Mouse (Mus musculus): ENCODE measurements around the gene Ctnna3. TPM values are rescaled to one million over a fixed set of nuclear protein-coding genes. Genes with fewer than 3 reads are reported as not detected.

The Ctnna3 gene
- total and polyA plus RNA-seq, 2 experiments from 2014 or later, result 0.51 to 0.52 TPM

DNA sequence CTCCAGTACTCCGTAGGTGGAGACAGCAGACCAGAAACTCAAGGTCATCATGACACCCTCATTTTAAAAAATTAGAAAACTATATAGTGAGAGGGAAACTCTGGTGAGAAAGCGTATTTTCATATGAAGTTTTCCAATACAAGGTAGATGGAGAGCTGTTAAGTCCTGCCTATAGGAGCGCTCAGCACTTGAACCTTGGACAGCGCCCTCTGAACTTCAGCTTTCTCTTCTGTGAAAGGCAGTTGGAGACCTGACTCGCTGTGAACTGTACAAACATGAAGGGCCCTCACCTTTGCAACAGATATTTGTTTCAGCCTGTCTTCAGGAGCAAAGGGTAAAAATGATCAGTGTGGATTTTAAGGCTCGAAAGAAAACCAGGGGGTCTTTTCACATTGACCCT lies 571.6 kb downstream of the Ctnna3 start:
- ATAC-seq, result no peak
- Histone ChIP-seq H3K36me3 (ENCODE audit: insufficient read depth) (no peaks in the 10 kb centered on the region), H3K9me3 (ENCODE audit: low read length) (no peaks in the 10 kb centered on the region), H3K27ac (ENCODE audit: low read depth, low read length) (no peak overlapping the region), H3K4me3 (ENCODE audit: low read depth, low read length) (no peak overlapping the region), H3K27me3 (ENCODE audit: insufficient read depth, low read length) (no peaks in the 10 kb centered on the region), H3K4me1 (ENCODE audit: insufficient read depth) (no peaks in the 10 kb centered on the region), H3K4me2 (ENCODE audit: low read depth) (no peak overlapping the region), H3K9ac (no peak overlapping the region)
- TF ChIP-seq CTCF (IDR thresholded peaks at IDR 0.05; ENCODE audit: low read depth), result no peak
- no peak for DNase-seq
- WGBS, result 81% methylated on average over 6 of the region's 6 CpGs

DNA sequence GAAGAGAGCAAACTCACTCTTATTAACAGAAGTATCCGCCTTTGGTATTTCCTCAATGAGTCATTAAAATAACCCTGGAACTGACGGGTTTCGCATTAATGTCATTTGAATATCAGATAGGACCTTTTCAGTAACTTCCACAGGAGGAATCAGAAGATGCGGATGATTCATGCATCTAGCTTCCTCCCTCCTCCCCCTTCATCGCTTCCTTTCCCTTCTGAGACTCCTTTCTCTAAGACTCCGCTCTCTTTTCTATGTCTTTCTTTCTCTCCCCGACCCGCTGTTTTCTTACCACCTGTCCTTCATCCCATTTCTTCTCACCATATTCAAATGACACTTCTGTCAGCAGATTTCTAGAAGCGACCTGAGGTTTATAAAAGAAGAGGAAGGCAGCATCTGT lies 572.1 kb downstream of the Ctnna3 start:
- TF ChIP-seq CTCF (IDR thresholded peaks at IDR 0.05; ENCODE audit: low read depth), result no peak
- DNase-seq (no peak), ATAC-seq (no peak)
- H3K27ac ChIP-seq (ENCODE audit: low read depth, low read length), result no peak overlapping the region
- H3K4me2 ChIP-seq (ENCODE audit: low read depth), result no peak overlapping the region
- no peak overlapping the region for H3K4me3 ChIP-seq (ENCODE audit: low read depth, low read length)
- no peaks in the 10 kb centered on the region for H3K4me1 ChIP-seq (ENCODE audit: insufficient read depth)
- no peak overlapping the region for H3K9ac ChIP-seq
- no peaks in the 10 kb centered on the region for H3K27me3 ChIP-seq (ENCODE audit: insufficient read depth, low read length)
- no peaks in the 10 kb centered on the region for H3K36me3 ChIP-seq (ENCODE audit: insufficient read depth)
- WGBS, result 68% methylated on average over 9 of the region's 9 CpGs
- no peaks in the 10 kb centered on the region for H3K9me3 ChIP-seq (ENCODE audit: low read length)

DNA sequence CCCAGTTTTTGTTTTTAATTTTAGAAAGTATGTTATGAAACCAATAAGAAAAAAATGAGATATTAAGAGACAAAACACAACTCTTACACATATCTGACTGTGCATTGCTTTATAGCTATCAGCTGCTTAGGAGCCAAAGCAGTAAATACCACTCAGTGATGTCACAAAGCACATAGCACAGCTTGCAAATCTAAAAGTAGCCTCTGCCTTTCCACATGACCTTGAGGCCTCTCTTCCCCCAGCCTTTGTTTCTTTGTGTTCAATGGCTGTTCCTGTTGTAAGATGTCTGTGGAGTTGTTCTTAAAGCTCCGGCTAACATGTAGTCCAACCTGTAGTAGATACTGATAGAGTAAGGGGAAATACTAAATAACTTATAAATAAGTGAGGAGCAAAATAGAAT lies 590.4 kb downstream of the Ctnna3 start:
- ATAC-seq, result no peak
- Histone ChIP-seq H3K27ac (ENCODE audit: low read depth, low read length) (no peak overlapping the region), H3K9me3 (ENCODE audit: low read length) (no peaks in the 10 kb centered on the region), H3K27me3 (ENCODE audit: insufficient read depth, low read length) (no peaks in the 10 kb centered on the region), H3K4me1 (ENCODE audit: insufficient read depth) (no peaks in the 10 kb centered on the region), H3K4me2 (ENCODE audit: low read depth) (no peak overlapping the region), H3K36me3 (ENCODE audit: insufficient read depth) (no peaks in the 10 kb centered on the region), H3K9ac (no peak overlapping the region), H3K4me3 (ENCODE audit: low read depth, low read length) (no peak overlapping the region)
- no peak for DNase-seq
- no peak for TF ChIP-seq CTCF (IDR thresholded peaks at IDR 0.05; ENCODE audit: low read depth)
- WGBS, result 74% methylated on average over 1 of the region's 1 CpGs

DNA sequence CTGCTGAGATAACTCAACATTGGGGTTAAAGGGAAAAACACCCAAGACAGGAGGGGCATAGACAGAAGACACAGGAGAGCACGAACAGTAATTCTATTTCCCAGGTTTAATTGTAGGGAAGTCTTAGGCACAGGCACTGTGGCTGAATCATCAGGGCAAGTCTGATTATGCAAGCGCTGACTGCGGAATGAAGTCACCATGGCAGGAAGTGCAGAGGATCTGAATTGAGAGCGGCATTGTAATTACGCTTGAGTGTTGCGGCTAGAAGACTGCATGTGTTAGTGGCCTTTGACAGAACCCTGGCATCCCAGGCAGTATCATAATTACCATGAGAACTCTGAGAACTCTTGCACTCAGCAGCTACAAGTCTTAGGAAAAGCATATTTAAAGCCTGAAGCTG lies 593.4 kb downstream of the Ctnna3 start:
- no peak overlapping the region for H3K4me3 ChIP-seq (ENCODE audit: low read depth, low read length)
- WGBS, result 60% methylated on average over 6 of the region's 6 CpGs
- TF ChIP-seq CTCF (IDR thresholded peaks at IDR 0.05; ENCODE audit: low read depth), result no peak
- H3K9ac ChIP-seq, result no peak overlapping the region
- no peaks in the 10 kb centered on the region for H3K4me1 ChIP-seq (ENCODE audit: insufficient read depth)
- H3K36me3 ChIP-seq (ENCODE audit: insufficient read depth), result no peaks in the 10 kb centered on the region
- H3K9me3 ChIP-seq (ENCODE audit: low read length), result no peaks in the 10 kb centered on the region
- H3K4me2 ChIP-seq (ENCODE audit: low read depth), result no peak overlapping the region
- no peaks in the 10 kb centered on the region for H3K27me3 ChIP-seq (ENCODE audit: insufficient read depth, low read length)
- ATAC-seq (peak; percentile 77), DNase-seq (peak; percentile 19)
- no peak overlapping the region for H3K27ac ChIP-seq (ENCODE audit: low read depth, low read length)

DNA sequence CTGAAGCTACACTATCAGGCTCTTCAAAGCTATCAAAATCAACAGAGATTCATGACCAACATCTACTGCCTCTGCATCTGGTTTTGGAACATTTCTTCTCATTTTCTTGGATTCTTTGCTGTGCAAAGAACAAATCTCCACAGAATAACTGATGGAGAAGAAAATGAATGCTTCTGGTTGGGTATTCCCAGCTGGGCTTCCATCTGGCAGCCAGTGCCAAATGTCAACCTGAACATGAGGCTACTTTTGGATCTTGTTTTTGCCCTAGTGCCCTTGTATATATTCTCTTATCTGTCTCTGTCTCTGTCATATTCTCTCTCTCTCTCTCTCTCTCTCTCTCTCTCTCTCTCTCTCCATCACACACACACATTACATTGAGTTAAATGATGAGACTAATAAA lies 601.0 kb downstream of the Ctnna3 start:
- TF ChIP-seq CTCF (IDR thresholded peaks at IDR 0.05; ENCODE audit: low read depth), result no peak
- H3K4me1 ChIP-seq (ENCODE audit: insufficient read depth), result no peaks in the 10 kb centered on the region
- no peak overlapping the region for H3K4me3 ChIP-seq (ENCODE audit: low read depth, low read length)
- DNase-seq, result no peak
- H3K9me3 ChIP-seq (ENCODE audit: low read length), result no peaks in the 10 kb centered on the region
- H3K4me2 ChIP-seq (ENCODE audit: low read depth), result no peak overlapping the region
- H3K27me3 ChIP-seq (ENCODE audit: insufficient read depth, low read length), result no peaks in the 10 kb centered on the region
- H3K36me3 ChIP-seq (ENCODE audit: insufficient read depth), result no peaks in the 10 kb centered on the region
- no peak for ATAC-seq
- H3K9ac ChIP-seq, result no peak overlapping the region
- H3K27ac ChIP-seq (ENCODE audit: low read depth, low read length), result no peak overlapping the region

DNA sequence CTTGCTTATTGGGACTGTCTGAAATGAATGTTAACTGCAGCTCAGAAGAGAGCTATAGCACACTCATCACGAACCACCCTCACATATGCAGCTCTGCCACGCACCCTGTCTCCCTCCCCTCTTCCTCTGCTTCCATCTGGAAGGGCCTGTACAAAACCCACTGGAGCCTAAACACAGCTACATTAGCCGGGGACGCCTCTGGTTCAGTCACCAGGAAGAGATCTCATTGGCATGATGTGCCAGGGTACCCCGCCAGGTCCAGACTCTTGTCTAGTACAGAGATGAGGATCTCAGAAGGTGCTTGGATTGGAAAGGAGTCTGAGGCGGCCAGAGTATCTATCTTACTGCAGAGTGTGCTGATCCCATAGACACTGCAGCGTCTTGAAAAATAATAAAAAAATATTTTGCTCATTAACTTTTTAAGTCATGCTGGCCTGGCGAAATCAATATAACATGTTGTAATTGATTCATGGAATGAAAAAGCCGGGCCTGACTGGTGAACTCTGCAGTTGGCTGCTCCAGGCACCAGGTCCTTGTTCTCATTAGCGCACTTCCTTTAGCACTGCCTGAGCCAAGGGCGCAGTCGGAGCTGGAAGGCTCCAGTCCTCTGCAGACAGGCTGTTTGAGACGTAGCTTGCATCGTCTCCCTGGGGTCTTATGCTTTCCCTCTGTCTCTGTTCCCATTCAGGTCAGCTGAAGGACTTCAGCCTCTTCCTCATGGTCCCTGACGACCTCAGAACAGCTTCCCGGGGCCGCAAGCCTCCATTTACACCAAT lies 610.0 kb downstream of the Ctnna3 start:
- no peaks in the 10 kb centered on the region for H3K9me3 ChIP-seq (ENCODE audit: low read length)
- TF ChIP-seq CTCF (IDR thresholded peaks at IDR 0.05; ENCODE audit: low read depth), result no peak
- H3K27me3 ChIP-seq (ENCODE audit: insufficient read depth, low read length), result no peaks in the 10 kb centered on the region
- H3K9ac ChIP-seq, result no peak overlapping the region
- no peaks in the 10 kb centered on the region for H3K4me1 ChIP-seq (ENCODE audit: insufficient read depth)
- H3K4me3 ChIP-seq (ENCODE audit: low read depth, low read length), result no peak overlapping the region
- H3K4me2 ChIP-seq (ENCODE audit: low read depth), result no peak overlapping the region
- ATAC-seq (peak; percentile 78), DNase-seq (peak; percentile 19)
- H3K27ac ChIP-seq (ENCODE audit: low read depth, low read length), result no peak overlapping the region
- WGBS, result 65% methylated on average over 17 of the region's 17 CpGs
- no peaks in the 10 kb centered on the region for H3K36me3 ChIP-seq (ENCODE audit: insufficient read depth)

DNA sequence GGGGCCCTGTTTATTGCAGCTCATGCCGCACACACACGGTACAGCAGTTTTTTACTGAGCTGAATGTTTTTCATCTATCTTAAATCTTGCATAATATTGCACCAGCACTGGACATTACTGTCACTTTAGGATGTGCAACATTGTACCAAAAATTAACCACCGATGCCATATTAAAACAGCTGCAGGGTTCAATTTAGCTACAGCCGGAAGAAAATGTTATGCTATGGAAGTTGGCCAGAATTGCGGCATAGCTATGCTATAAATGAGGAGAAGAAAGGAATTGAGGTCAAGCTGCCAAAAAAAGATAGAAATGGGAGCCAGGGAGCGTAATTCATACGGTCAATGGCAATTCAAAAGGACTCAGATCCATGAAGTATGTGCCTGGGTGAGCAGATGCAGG lies 611.3 kb downstream of the Ctnna3 start:
- DNase-seq (no peak), ATAC-seq (no peak)
- Histone ChIP-seq H3K9ac (no peak overlapping the region), H3K27me3 (ENCODE audit: insufficient read depth, low read length) (no peaks in the 10 kb centered on the region), H3K4me2 (ENCODE audit: low read depth) (no peak overlapping the region), H3K4me1 (ENCODE audit: insufficient read depth) (no peaks in the 10 kb centered on the region), H3K4me3 (ENCODE audit: low read depth, low read length) (no peak overlapping the region), H3K27ac (ENCODE audit: low read depth, low read length) (no peak overlapping the region), H3K9me3 (ENCODE audit: low read length) (no peaks in the 10 kb centered on the region), H3K36me3 (ENCODE audit: insufficient read depth) (no peaks in the 10 kb centered on the region)
- TF ChIP-seq CTCF (IDR thresholded peaks at IDR 0.05; ENCODE audit: low read depth), result no peak
- 62% methylated on average over 7 of the region's 7 CpGs for WGBS

All from forebrain, postnatal 0 days (tissue).